Mouse (Mus musculus) midbrain, embryonic 14.5 days (tissue): Measurements from ENCODE around the gene Gdpd1. TPM values are rescaled to one million over a fixed set of nuclear protein-coding genes. Genes with fewer than 3 reads are reported as not detected.
A peak's percentile ranks its signal among the peaks of the same experiment; 100 is the strongest.

Source experiments
- ATAC-seq: fragments of 200-750 bp; cut with Nextera tagmentation; 2 replicates; pipeline ENCODE4 v1.8.0; 2017; ENCODE audit warnings: moderate number of reproducible peaks, moderate library complexity; ENCODE audit not compliant: low FRiP score, low TSS enrichment
- DNase-seq: peaks from one replicate; pipeline ENCODE4 v3.0.0-alpha.2; 2015
- H3K27ac ChIP-seq: fragments of 300-500 bp; sonication (generic); replicated peaks from 2 replicates; pipeline ENCODE4 v1.5.1; 2014; ENCODE audit warnings: mild to moderate bottlenecking, low read depth, low read length, moderate library complexity
- H3K27me3 ChIP-seq: fragments of 300-500 bp; sonication (generic); 2 replicates; pipeline ENCODE4 v1.6.1; 2014; ENCODE audit warnings: low read length, control low read depth, mixed read lengths; ENCODE audit not compliant: control insufficient read depth, insufficient read depth
- H3K36me3 ChIP-seq: fragments of 300-500 bp; sonication (generic); 2 replicates; pipeline ENCODE4 v1.6.1; 2014; ENCODE audit warnings: low read length, control low read depth; ENCODE audit not compliant: control insufficient read depth, insufficient read depth
- H3K4me1 ChIP-seq: fragments of 300-500 bp; sonication (generic); 2 replicates; pipeline ENCODE4 v1.6.1; 2014; ENCODE audit warnings: mild to moderate bottlenecking, antibody characterized with exemption, low read length, control low read depth; ENCODE audit not compliant: control insufficient read depth, insufficient read depth
- H3K4me2 ChIP-seq: fragments of 300-500 bp; sonication (generic); 2 replicates; pipeline ENCODE4 v1.6.1; 2014; ENCODE audit warnings: mild to moderate bottlenecking, low read length, moderate library complexity
- H3K4me3 ChIP-seq: fragments of 300-500 bp; sonication (generic); replicated peaks from 2 replicates; pipeline ENCODE4 v1.5.1; 2014; ENCODE audit warnings: low read depth, low read length
- H3K9ac ChIP-seq: fragments of 300-500 bp; sonication (generic); replicated peaks from 2 replicates; pipeline ENCODE4 v1.6.1; 2014; ENCODE audit warnings: mild to moderate bottlenecking, low read length, moderate library complexity
- H3K9me3 ChIP-seq: fragments of 300-500 bp; sonication (generic); 2 replicates; pipeline ENCODE4 v1.6.1; 2016; ENCODE audit warnings: low read length, control low read depth, mixed read lengths; ENCODE audit not compliant: control insufficient read depth
- WGBS: fragments of 180-500 bp; shearing (Covaris S2); extraction: QIAGEN DNeasy Blood & Tissue Kit; methylation state at CpG from one replicate; pipeline ENCODE4 v1.1.7; 2014; 5-methylcytosine and 5-hydroxymethylcytosine counted together
- polyA plus RNA-seq: library from polyadenylated mRNA; unstranded; fragments of >200 nt; fragmentation: Nextera tagmentation; extraction: Ambion mirVana; gene quantifications from 2 replicates; pipeline ENCODE4 v1.2.1, GENCODE M21; 2014

The Gdpd1 gene
- 173 and 180 TPM in 2 replicates for polyA plus RNA-seq

DNA sequence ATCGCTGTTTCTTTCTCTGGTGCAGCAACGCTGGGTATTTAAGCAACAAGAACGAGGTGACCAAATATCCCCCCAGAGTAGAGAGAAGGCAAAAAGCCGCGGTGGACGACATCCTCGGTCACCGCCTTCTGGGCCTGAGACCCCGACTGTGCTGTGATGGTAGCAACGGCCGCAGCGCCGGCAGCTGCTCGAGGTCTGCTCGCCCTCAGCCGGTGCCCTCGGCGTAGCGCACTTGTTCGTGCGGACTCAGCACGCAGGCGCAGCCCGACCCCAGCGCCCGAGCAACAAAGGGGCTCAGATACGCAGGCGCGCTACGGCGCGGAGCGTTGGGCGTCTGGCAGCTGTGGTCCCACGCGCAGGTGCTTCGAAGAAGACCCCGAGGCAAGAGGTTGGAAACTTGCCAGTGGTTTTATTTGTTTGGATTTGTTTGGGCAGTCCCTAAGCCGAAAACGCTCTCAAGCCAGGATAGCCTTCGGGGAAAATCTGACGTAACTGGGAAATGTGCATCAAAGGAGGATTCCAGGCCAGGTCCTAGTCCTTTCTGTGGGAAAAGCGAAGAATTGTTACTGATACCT lies at the start of gene Gdpd1:
Gdpd1 (minus strand) TSS at position 197 of the 575 bp plus-strand sequence.
- peak; percentile 98 for DNase-seq
- Histone ChIP-seq H3K4me3 (peak within 1 kb of the TSS; percentile 70), H3K27ac (peak within 1 kb of the TSS; percentile 96), H3K27me3 (no peaks in the 10 kb centered on the region), H3K4me1 (peaks cover 25% of the 10 kb centered on the region), H3K36me3 (peaks cover 17% of the 10 kb centered on the region), H3K9me3 (no peaks in the 10 kb centered on the region), H3K9ac (peak within 1 kb of the TSS; percentile 71), H3K4me2 (peak within 1 kb of the TSS; percentile 60)
- under 1% methylated on average over 43 of the region's 43 CpGs for WGBS
- ATAC-seq = peak; percentile 95

DNA sequence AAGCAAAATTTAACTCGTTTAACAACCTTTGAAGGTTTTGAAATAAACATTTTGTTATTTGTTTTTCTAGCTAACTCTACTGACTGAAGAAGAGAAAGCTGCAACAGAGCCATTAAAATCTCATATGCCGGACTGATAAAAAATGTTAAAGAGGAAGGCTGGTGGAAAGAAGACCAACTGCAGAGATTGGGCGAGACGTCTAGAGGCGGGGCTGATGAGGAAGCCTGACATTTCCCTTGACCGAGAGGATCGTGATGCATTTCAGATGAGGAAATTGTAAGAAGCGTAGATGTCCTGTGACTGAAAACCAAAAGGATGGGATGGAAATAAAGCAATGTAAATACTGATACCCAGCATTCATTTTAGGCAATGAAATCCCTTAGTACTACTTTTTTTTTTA lies 48.0 kb upstream of the Gdpd1 start:
- ATAC-seq (no peak), DNase-seq (no peak)
- H3K9me3 ChIP-seq = no peaks in the 10 kb centered on the region
- H3K4me2 ChIP-seq = no peak overlapping the region
- peaks cover 63% of the 10 kb centered on the region for H3K36me3 ChIP-seq
- no peak overlapping the region for H3K9ac ChIP-seq
- peaks cover 6% of the 10 kb centered on the region; the same call in 1 of the 2 replicates for H3K4me1 ChIP-seq
- no peak overlapping the region for H3K4me3 ChIP-seq
- no peak overlapping the region for H3K27ac ChIP-seq
- H3K27me3 ChIP-seq = no peaks in the 10 kb centered on the region
- 77% methylated on average over 8 of the region's 8 CpGs for WGBS

DNA sequence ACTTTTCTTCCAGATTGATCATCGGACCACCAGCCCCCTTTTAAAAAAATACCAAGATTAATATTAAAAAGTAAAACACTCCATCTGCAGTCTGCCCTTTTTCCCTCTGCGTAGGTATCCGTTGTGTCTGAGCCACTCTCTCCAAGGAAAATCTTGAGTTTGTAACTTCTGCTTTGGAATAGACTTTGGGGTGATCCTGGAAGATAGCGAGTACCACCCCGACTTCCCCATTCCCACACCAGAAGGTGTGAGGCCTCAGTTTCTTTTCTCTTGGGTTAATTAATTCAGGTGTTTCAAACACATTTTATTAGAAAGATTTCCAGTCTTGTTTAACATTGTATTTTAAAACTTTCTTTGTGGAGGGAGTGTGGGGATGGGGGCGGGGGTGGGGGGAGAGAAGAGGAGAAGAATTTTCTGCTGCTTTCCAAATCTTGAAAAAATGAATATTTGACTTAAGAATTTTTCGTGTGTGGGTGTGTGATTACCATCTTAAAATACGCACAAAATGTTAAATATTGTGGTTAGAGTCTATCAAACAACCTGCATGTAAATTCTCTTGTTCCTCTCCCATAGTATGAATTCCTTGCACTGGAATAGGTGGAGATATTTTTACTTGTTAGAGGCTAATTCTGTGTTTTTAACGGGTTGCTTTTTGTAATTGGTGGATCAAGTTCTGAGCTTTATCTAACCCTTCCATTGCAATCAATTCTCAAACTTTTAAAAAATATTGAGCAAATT lies 36.5 kb upstream of the Gdpd1 start:
- DNase-seq (no peak), ATAC-seq (no peak)
- Histone ChIP-seq H3K9ac (peak overlapping the region; percentile 91), H3K36me3 (peaks cover 24% of the 10 kb centered on the region), H3K4me3 (peak overlapping the region; percentile 92), H3K9me3 (no peaks in the 10 kb centered on the region), H3K4me2 (peak overlapping the region; percentile 72), H3K27me3 (no peaks in the 10 kb centered on the region), H3K4me1 (peaks cover 16% of the 10 kb centered on the region), H3K27ac (peak overlapping the region; percentile 86)
- 5% methylated on average over 9 of the region's 9 CpGs for WGBS

DNA sequence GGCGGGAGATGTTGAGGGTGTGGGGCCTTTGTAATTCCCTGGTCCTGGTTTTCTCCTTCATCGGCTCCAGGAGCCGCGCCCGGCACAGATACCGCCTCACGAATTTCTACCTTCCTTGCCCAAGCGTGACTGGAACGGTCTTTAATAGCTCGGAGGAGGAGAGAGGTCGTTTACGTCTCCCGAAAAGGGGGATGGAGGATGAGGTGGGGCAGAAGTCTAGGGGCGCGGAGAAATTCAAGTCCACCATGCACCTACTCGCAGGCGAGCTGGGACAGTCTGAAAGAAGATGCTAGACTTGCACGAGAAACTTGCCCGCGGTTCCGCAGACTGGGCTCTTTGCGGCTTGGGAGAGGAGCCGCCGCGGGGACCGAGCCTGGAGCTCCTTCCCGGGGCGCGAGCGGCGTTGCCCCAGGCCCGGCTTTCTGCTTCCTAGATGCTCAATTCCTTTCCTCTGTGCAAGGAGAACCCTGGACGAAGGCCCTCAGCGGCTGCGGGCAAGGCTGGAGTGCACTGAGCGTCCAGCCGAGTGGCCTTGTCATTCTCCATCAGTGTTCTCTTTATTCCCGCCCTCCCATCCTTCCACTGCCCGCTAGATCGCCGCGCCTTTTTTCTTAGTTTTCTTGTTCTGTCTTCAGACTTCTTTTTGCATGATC lies 35.8 kb upstream of the Gdpd1 start:
- Histone ChIP-seq H3K4me2 (peak overlapping the region; percentile 72), H3K27me3 (no peaks in the 10 kb centered on the region), H3K4me1 (peaks cover 16% of the 10 kb centered on the region), H3K9me3 (no peaks in the 10 kb centered on the region), H3K36me3 (peaks cover 24% of the 10 kb centered on the region), H3K4me3 (peak overlapping the region; percentile 92), H3K27ac (peak overlapping the region; percentile 86), H3K9ac (peak overlapping the region; percentile 91)
- WGBS = under 1% methylated on average over 42 of the region's 42 CpGs
- DNase-seq (peak; percentile 49), ATAC-seq (no peak)

DNA sequence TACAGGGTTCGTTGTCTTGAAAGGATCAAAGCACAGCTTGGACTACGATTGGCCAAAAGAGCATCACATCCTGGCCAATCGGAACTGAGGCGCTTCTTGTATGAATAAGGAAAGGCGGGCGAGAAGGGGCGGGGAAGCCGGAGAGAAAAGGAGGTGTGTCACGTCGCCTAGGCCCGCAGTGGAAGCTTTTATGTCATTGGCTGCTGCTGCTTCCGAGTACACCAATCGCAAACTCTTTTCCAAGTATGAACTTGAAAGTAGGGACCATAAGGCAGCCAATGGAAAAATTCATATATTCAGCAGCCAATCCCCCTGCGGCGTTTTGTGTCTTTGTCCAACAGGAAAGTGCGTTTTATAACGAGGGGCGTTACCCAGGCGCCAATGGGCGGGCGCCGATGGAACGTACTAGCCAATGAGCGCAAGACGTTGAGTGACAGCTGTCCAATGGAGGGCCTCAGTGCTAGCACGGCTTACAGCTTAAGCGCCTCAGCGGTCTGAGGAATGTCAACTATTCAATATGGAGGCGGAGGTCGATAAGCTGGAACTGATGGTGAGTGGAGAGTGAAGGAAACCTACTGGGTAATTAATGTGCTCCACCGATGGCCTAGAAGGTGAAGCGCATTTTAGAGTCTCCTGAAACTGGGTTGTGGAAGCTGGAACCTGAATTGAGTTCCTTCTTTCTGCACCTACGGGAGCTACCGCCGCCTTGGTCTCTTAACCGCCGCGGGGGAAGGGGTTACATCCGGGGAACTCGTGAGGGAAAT lies 35.1 kb upstream of the Gdpd1 start, which contains the start of gene Ska2:
Ska2 (plus strand) TSS at position 480 of the 764 bp plus-strand sequence.
- peak; percentile 99 for ATAC-seq
- Histone ChIP-seq H3K9ac (peak within 1 kb of the TSS; percentile 91), H3K27ac (peak within 1 kb of the TSS; percentile 86), H3K9me3 (no peaks in the 10 kb centered on the region), H3K4me3 (peak within 1 kb of the TSS; percentile 92), H3K4me2 (peak within 1 kb of the TSS; percentile 72), H3K4me1 (peaks cover 14% of the 10 kb centered on the region), H3K27me3 (no peaks in the 10 kb centered on the region), H3K36me3 (peaks cover 26% of the 10 kb centered on the region)
- under 1% methylated on average over 40 of the region's 40 CpGs for WGBS
- peak; percentile 100 for DNase-seq

DNA sequence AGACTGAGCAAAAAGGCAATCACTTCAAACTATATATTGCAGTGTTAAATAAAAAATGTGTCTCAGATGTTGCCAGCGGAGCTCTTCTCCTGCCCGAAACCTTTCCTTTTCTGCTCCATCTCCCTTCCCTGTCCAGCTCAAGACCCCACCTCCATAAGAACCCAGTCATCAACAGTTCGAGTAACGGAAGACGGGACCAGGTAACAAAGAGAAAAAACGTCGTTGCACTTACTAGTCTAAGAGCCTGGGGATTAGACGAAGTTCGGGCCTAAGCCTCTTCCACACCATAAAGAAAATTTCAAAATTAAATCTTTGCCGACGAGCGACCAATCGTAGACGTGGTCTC lies 34.5 kb upstream of the Gdpd1 start, which contains the start of gene Prr11:
Prr11 (minus strand) TSS at position 300 of the 346 bp plus-strand sequence.
- ATAC-seq = no peak
- no peaks in the 10 kb centered on the region for H3K27me3 ChIP-seq
- H3K9ac ChIP-seq = peak within 1 kb of the TSS; percentile 91
- peak within 1 kb of the TSS; percentile 92 for H3K4me3 ChIP-seq
- H3K27ac ChIP-seq = peak within 1 kb of the TSS; percentile 86
- peak within 1 kb of the TSS; percentile 72 for H3K4me2 ChIP-seq
- DNase-seq = no peak
- 0% methylated on average over 14 of the region's 14 CpGs for WGBS
- H3K36me3 ChIP-seq = peaks cover 20% of the 10 kb centered on the region
- no peaks in the 10 kb centered on the region for H3K9me3 ChIP-seq
- peaks cover 14% of the 10 kb centered on the region for H3K4me1 ChIP-seq

DNA sequence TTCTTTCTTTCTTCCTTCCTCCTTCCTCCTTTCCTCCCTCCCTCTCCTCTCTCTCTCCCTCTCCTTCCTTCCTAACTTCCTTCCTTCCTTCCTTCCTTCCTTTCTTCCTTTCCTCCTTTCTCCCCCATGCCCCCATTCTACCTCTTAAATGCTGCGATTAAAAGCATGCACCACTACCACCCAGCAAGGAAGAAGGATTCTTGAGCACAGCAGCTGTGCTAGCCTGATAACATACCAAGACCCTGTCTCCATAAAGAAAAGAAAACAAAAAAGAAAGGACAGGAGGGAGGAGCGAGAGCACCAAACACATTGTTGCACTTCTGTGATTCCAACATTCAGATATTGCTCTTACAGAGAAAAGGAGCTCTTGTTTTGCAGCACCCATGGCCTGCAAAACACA lies 13.3 kb upstream of the Gdpd1 start:
- Histone ChIP-seq H3K4me1 (peaks cover 24% of the 10 kb centered on the region), H3K9ac (peak overlapping the region; percentile 89; the same call in 1 of the 2 replicates), H3K36me3 (peaks cover 39% of the 10 kb centered on the region), H3K27me3 (no peaks in the 10 kb centered on the region), H3K9me3 (no peaks in the 10 kb centered on the region), H3K4me3 (peak overlapping the region; percentile 79), H3K27ac (no peak overlapping the region), H3K4me2 (peak overlapping the region; percentile 93)
- whole genome bisulfite sequencing = 58% methylated on average over 2 of the region's 2 CpGs
- ATAC-seq = no peak
- DNase-seq = no peak

DNA sequence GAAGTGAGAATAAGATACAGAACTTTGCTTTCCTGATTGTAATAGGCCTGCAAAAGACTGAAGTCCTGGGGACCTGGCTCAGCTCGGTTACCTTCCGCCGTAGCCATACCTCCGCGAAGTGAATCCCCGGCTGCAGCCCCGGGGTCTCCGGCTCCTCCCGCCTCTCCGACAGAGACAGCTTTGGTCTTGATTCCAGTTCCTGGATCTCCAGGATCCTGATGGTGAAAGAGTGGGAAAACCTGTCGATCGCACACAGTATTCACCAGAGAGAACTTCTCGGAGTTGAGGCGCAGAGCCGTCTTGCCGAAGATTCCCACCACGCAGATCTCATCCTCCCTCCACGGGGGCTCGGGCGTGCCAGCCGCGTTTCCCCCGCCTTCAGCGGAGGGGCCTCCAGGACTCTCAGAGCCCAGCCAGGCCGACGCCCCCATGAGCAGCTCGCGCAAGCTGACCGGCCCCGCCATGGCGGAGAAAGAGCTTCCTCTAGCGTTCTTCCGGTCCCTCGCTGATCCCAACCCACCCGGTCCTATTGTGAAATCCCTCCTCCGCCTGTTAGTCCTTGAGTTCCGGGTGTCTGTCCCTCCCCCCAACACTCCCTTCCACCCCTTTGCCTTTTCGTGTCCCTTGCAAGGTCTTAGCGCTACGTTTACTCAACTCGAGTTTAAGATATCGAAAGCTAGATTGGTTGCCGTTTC lies 12.6 kb upstream of the Gdpd1 start, which contains the start of gene Smg8:
Smg8 (minus strand) TSS at position 485 of the 695 bp plus-strand sequence.
- ATAC-seq (peak; percentile 63; the same call in 1 of the 2 replicates), DNase-seq (peak; percentile 91)
- H3K36me3 ChIP-seq = peaks cover 38% of the 10 kb centered on the region
- no peaks in the 10 kb centered on the region for H3K27me3 ChIP-seq
- H3K4me2 ChIP-seq = peak within 1 kb of the TSS; percentile 93
- under 1% methylated on average over 43 of the region's 43 CpGs for WGBS
- H3K9ac ChIP-seq = peak within 1 kb of the TSS; percentile 89
- H3K27ac ChIP-seq = peak within 1 kb of the TSS; percentile 67; the same call in 1 of the 2 replicates
- H3K4me3 ChIP-seq = peak within 1 kb of the TSS; percentile 79
- peaks cover 24% of the 10 kb centered on the region for H3K4me1 ChIP-seq
- no peaks in the 10 kb centered on the region for H3K9me3 ChIP-seq
